Mouse (Mus musculus) neural tube, embryonic 15.5 days (tissue): ENCODE results near the gene Tnks2. TPM values are rescaled to one million over a fixed set of nuclear protein-coding genes. Genes with fewer than 3 reads are reported as not detected.

Experiments used
- ATAC-seq: fragments of 200-750 bp; cut with Nextera tagmentation; 2 replicates; pipeline ENCODE4 v1.8.0; 2017; ENCODE audit warnings: mild to moderate bottlenecking, moderate TSS enrichment, moderate library complexity; ENCODE audit not compliant: low FRiP score
- H3K27ac ChIP-seq: fragments of 300-500 bp; sonication (generic); replicated peaks from 2 replicates; pipeline ENCODE4 v1.5.1; 2015; ENCODE audit warnings: mild to moderate bottlenecking, inconsistent platforms
- H3K27me3 ChIP-seq: fragments of 300-500 bp; sonication (generic); replicated peaks from 2 replicates; pipeline ENCODE4 v1.6.1; 2015; ENCODE audit warnings: inconsistent platforms
- H3K36me3 ChIP-seq: fragments of 300-500 bp; sonication (generic); 2 replicates; pipeline ENCODE4 v1.6.1; 2015; ENCODE audit warnings: inconsistent platforms
- H3K4me1 ChIP-seq: fragments of 300-500 bp; sonication (generic); 2 replicates; pipeline ENCODE4 v1.6.1; 2015; ENCODE audit warnings: inconsistent platforms
- H3K4me2 ChIP-seq: fragments of 300-500 bp; sonication (generic); 2 replicates; pipeline ENCODE4 v1.6.1; 2015; ENCODE audit warnings: inconsistent platforms, mild to moderate bottlenecking, moderate library complexity
- H3K4me3 ChIP-seq: fragments of 300-500 bp; sonication (generic); replicated peaks from 2 replicates; pipeline ENCODE4 v1.5.1; 2015; ENCODE audit warnings: mild to moderate bottlenecking, inconsistent platforms
- H3K9ac ChIP-seq: fragments of 300-500 bp; sonication (generic); replicated peaks from 2 replicates; pipeline ENCODE4 v1.6.1; 2015; ENCODE audit warnings: mild to moderate bottlenecking, inconsistent platforms
- H3K9me3 ChIP-seq: fragments of 300-500 bp; sonication (generic); replicated peaks from 2 replicates; pipeline ENCODE4 v1.6.1; 2016; ENCODE audit warnings: inconsistent platforms
- WGBS: fragments of 180-500 bp; shearing (Covaris S2); methylation state at CpG from one replicate; pipeline ENCODE4 v1.1.7; 2015; ENCODE audit warnings: mixed read lengths; 5-methylcytosine and 5-hydroxymethylcytosine counted together
- polyA plus RNA-seq: library from polyadenylated mRNA; unstranded; fragments of >200 nt; fragmentation: Nextera tagmentation; extraction: Ambion mirVana; gene quantifications from 2 replicates; pipeline ENCODE4 v1.2.1, GENCODE M21; 2015

Tnks2 gene
- polyA plus RNA-seq, 1 experiment from 2014 or later, result 36.5 TPM

DNA sequence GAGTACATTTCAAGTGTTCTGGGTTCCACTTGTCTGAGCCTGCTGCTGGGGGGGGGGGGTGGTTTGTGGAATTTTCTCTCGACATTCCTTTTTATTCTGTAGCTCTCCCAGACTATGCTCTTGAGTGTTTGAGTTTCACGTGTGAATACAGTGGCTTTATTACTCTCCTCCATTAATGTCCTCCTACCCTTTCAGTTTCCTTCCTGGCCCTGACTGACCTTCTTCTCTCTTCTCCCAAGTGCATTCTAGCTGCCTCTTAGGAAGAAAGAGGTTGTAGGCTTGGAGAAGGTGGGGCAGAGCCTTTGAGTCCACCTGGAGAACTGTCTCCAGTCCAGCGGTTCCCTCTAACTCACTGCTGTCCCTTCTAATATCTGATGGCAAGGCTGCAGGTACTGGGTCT is 88.9 kb downstream of the Tnks2 start:
- Histone ChIP-seq H3K27ac (no peak overlapping the region), H3K27me3 (no peaks in the 10 kb centered on the region), H3K9me3 (no peaks in the 10 kb centered on the region), H3K4me1 (peaks cover 22% of the 10 kb centered on the region), H3K4me3 (no peak overlapping the region), H3K36me3 (no peaks in the 10 kb centered on the region), H3K4me2 (no peak overlapping the region), H3K9ac (no peak overlapping the region)
- no peak for ATAC-seq
- 55% methylated on average over 3 of the region's 3 CpGs for WGBS

DNA sequence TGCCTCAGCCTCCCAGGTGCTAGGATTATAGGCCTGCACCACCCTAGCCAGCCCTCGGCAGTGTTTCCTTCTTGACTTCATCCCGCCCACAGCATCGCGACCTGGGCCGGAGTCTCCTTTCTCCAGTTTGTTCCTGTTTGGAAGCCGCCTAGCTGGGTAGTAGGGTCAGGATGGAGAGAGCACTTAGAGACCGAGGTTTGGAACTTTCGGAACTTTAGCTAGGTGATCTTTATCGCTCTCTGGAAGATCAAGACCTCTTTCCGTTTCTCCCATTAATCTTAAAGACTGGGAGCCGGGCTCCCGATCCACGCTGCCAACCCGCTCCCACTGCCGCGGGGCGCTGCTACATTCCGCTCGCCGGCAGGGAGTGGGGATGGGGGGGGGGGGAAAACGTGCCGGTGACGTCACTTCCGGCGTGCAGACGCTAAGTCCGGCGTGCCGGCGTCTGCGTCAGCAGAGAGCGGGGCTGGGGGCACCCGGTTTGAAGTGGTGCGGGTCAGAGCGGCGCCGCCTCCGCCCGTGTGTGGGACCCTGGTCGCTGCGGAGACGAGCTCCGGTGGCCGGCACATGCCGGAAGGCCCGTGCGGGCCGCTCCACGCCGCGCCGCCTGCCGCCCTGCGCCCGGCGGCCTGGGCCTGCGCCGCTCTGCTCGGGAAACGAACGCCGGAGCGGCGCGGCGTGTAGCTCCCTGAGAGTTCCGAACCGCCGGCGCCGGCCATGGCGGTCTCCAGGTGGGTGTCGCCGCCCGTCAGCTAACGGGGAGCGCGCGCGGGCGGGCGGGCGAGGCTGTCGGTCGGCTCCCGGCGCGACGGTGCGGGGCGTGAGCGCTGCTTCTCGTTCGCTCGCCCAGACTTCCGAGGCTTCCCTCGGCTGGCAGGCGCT is 91.9 kb downstream of the Tnks2 start, which contains the start of gene Btaf1:
Gene Btaf1, plus strand, starts transcription at position 409 of the 882 bp plus-strand sequence.
- peak within 1 kb of the TSS; percentile 65 for H3K9ac ChIP-seq
- no peaks in the 10 kb centered on the region for H3K36me3 ChIP-seq
- H3K4me2 ChIP-seq, result peak within 1 kb of the TSS; percentile 93
- no peaks in the 10 kb centered on the region for H3K9me3 ChIP-seq
- H3K27me3 ChIP-seq, result no peaks in the 10 kb centered on the region
- peak within 1 kb of the TSS; percentile 91 for H3K27ac ChIP-seq
- peak; percentile 97 for ATAC-seq
- H3K4me1 ChIP-seq, result peaks cover 19% of the 10 kb centered on the region
- peak within 1 kb of the TSS; percentile 66 for H3K4me3 ChIP-seq
- WGBS, result under 1% methylated on average over 95 of the region's 98 CpGs

DNA sequence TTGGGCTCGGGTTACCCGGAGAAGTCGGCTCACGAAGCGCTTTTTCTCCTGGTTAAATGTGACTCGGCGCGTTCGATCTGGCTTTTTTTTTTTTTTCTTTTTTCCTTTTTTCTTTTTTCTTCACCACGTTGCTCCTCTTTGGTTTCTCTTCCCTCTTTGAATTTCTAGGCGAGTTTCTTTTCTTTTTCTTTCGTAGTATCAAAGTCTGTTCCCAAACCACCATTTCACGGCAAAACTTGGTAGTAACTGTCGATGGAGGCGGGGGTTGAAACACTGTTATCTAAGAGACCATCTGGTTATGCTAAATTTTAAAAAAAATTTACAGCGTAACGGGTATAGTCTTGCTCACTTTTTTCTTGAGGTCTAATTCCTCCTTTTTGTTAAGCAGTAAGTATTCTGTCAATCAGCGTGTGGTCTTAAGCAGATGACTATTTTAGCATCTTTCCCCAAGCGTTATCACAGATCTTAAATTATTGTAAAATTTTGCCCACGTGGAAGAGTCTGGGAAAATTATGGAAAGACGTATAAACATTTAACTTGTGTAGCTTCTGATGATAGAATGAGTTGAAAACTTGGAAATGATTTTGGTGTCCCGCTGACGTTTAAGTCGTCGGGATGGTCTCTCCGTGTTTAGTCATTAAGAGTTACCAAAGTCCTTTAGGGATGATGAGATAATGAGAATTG is 92.7 kb downstream of the Tnks2 start:
- no peak for ATAC-seq
- Histone ChIP-seq H3K36me3 (no peaks in the 10 kb centered on the region), H3K27ac (peak overlapping the region; percentile 91), H3K4me3 (peak overlapping the region; percentile 66), H3K27me3 (no peaks in the 10 kb centered on the region), H3K4me2 (peak overlapping the region; percentile 70), H3K9ac (peak overlapping the region; percentile 65), H3K4me1 (peaks cover 19% of the 10 kb centered on the region), H3K9me3 (no peaks in the 10 kb centered on the region)
- 1% methylated on average over 26 of the region's 26 CpGs for WGBS

DNA sequence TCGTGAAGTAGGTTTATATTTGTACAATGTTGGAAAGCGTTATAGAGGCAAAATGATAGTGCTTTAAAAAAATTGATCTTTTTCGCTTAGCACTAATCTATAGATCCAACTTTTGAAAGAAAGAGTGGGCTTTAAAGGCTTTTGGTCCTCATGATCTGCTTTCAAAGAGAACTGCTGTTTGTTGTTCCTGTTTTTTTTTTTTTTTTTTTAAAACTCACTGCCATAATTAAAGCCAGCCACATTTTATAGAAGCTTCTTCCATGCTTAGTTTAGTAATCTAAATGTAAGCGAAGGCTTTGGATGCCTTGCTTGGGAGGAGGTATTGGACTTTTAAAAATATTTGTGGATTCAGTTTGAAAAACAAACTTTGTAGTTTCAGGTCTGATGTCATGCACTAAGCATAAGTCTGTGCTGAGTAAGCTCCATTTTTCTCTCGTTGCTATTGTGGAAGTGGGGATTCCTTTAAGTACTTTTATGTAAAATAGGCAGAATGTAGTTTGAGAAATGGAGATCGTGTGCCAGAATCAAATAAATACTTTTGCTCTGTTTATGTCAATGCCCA is 93.8 kb downstream of the Tnks2 start:
- H3K9ac ChIP-seq, result no peak overlapping the region
- WGBS, result 84% methylated on average over 6 of the region's 6 CpGs
- H3K27ac ChIP-seq, result no peak overlapping the region
- peaks cover 19% of the 10 kb centered on the region for H3K4me1 ChIP-seq
- no peaks in the 10 kb centered on the region for H3K9me3 ChIP-seq
- no peak for ATAC-seq
- no peak overlapping the region for H3K4me3 ChIP-seq
- H3K27me3 ChIP-seq, result no peaks in the 10 kb centered on the region
- peak overlapping the region; percentile 70 for H3K4me2 ChIP-seq
- H3K36me3 ChIP-seq, result no peaks in the 10 kb centered on the region

DNA sequence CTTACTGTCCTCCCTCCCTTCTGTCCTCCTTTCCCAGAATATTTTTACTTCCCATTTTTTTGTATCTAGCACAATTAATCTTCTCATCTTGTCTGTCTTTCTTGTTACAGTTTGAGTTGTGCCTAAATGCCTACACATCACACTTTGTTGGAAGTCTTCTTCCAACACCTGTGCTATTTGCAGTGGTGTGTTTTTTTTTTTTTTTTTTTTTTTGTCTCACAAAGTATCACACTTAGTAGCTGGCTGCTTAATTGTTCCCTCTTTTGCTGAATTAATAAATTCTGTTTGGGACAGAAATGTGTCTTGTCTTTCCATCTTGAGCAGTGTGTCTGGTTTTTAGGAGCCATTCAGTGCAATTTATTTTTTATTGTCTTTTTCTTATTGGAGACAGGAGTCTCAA is 95.8 kb downstream of the Tnks2 start:
- Histone ChIP-seq H3K27me3 (no peaks in the 10 kb centered on the region), H3K4me2 (no peak overlapping the region), H3K4me3 (no peak overlapping the region), H3K27ac (no peak overlapping the region), H3K9ac (no peak overlapping the region), H3K4me1 (peaks cover 19% of the 10 kb centered on the region), H3K9me3 (no peaks in the 10 kb centered on the region), H3K36me3 (no peaks in the 10 kb centered on the region)
- ATAC-seq, result no peak

DNA sequence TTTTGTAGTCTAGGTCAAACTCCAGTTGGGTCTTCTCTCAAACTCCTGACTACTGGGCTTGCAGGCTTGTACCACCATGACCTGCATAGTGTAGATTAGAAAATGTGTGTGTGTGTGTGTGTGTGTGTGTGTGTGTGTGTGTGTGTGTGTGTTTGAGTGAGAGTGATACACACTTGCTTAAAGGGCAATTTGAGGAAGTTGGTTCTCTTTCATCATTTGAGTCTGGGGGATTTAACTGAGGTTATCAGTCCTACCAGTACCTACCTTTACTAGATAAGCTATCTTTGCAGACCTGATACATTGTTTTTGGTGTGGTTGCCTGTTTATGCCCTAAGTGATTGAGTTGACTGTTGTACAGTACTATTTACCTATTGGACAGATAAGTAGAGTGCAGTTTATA is 98.1 kb downstream of the Tnks2 start:
- no peak for ATAC-seq
- H3K9me3 ChIP-seq, result no peaks in the 10 kb centered on the region
- H3K27ac ChIP-seq, result no peak overlapping the region
- H3K36me3 ChIP-seq, result no peaks in the 10 kb centered on the region
- H3K27me3 ChIP-seq, result no peaks in the 10 kb centered on the region
- no peak overlapping the region for H3K4me3 ChIP-seq
- peaks cover 8% of the 10 kb centered on the region for H3K4me1 ChIP-seq
- H3K9ac ChIP-seq, result no peak overlapping the region
- no peak overlapping the region for H3K4me2 ChIP-seq

DNA sequence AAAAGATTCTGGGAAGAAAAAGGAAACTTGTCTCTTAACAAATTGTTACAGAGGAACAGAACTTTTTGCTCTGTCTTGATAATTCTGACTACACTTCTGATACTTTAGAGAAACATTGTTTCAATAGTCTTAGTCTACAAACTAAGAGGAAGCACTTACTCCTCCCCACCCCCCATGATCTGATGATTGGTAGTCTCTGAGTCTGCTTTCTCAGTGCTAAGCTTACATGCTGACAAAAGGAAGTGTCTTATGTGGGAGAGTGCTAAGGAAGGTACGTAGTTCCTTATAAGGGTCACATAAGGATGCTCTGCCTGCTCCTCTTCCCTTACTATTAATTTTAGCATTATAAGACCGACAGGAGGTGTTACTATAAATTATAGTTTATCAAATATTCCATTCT is 98.6 kb downstream of the Tnks2 start:
- Histone ChIP-seq H3K9me3 (no peaks in the 10 kb centered on the region), H3K27me3 (no peaks in the 10 kb centered on the region), H3K4me1 (0 out of 2 replicates have a peak, but pooled peaks cover 4% of the 10 kb centered on the region), H3K36me3 (no peaks in the 10 kb centered on the region), H3K4me2 (no peak overlapping the region), H3K9ac (no peak overlapping the region), H3K27ac (no peak overlapping the region), H3K4me3 (no peak overlapping the region)
- ATAC-seq, result no peak
- WGBS, result 92% methylated on average over 2 of the region's 2 CpGs

DNA sequence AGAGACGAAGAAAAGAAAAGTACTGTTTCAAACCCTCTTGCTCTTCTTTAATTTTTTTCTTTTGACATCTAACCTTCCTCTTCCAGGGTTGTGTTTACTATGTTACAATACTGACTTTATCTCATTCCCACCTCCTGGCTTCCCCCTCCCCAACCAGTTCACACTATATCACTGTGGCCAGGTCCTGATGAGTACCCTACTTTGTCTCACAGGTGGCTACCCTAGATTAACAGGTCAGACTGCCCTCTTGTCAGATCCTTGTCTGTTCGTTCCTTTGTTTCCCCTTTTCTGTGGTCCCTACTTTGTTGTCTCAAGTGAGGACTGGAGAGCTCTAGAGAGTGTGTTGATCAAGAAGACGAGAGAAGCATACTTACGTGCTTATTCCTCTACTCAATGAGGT is 102.3 kb downstream of the Tnks2 start:
- H3K27me3 ChIP-seq, result no peaks in the 10 kb centered on the region
- no peak overlapping the region for H3K4me3 ChIP-seq
- H3K27ac ChIP-seq, result no peak overlapping the region
- H3K9ac ChIP-seq, result no peak overlapping the region
- H3K4me2 ChIP-seq, result no peak overlapping the region
- H3K36me3 ChIP-seq, result no peaks in the 10 kb centered on the region
- WGBS, result 94% methylated on average over 4 of the region's 4 CpGs
- no peak for ATAC-seq
- H3K9me3 ChIP-seq, result no peaks in the 10 kb centered on the region
- no peaks in the 10 kb centered on the region for H3K4me1 ChIP-seq

DNA sequence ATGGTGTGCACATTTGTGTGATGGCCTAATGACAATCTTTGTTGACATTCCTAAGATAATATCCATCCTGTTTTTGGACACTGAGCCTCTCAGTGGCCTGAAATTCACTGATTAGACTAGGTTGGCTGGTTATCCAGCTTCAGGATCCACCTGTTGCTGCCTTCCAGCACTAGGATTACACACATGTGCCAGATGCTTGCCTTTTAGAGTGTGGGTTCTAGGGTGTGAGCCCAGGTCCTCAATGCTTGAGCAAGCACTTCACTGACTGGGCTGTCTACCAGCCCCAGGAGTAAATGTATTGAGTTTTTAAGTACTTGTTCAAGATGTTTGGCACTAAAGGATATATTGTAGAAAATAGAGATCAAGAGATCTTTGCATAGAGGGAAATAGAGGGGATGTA is 104.0 kb downstream of the Tnks2 start:
- H3K27ac ChIP-seq, result no peak overlapping the region
- H3K27me3 ChIP-seq, result no peaks in the 10 kb centered on the region
- H3K9ac ChIP-seq, result no peak overlapping the region
- no peaks in the 10 kb centered on the region for H3K36me3 ChIP-seq
- no peak for ATAC-seq
- H3K9me3 ChIP-seq, result no peaks in the 10 kb centered on the region
- no peaks in the 10 kb centered on the region for H3K4me1 ChIP-seq
- no peak overlapping the region for H3K4me2 ChIP-seq
- H3K4me3 ChIP-seq, result no peak overlapping the region

DNA sequence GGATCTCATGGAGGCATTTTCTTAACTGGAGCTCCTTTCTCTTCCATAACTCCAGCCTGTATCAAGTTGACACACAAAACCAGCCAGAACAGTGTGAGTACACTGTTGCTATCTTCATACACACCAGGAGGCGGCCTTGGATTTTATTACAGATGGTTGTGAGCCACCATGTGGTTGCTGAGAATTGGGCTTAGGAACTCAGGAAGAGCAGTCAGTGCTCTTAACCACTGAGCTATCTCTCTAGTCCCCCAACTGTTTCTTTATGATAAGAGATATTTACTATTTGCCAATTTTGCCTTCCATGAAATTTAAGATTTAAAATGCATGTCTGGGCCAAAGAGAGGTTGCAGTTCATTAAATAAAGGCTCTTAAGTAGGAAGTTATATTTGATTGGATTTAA is 106.0 kb downstream of the Tnks2 start:
- no peaks in the 10 kb centered on the region for H3K36me3 ChIP-seq

More for the DNA sequence above, 106.0 kb downstream of the Tnks2 start:
- Histone ChIP-seq H3K4me2 (no peak overlapping the region), H3K4me3 (no peak overlapping the region), H3K4me1 (no peaks in the 10 kb centered on the region), H3K27me3 (no peaks in the 10 kb centered on the region), H3K9me3 (no peaks in the 10 kb centered on the region), H3K9ac (no peak overlapping the region), H3K27ac (no peak overlapping the region)
- no peak for ATAC-seq
- 96% methylated on average over 1 of the region's 1 CpGs for WGBS
